Mouse (Mus musculus): ENCODE measurements around the gene Ppp6c. TPM values are rescaled to one million over a fixed set of nuclear protein-coding genes. Genes with fewer than 3 reads are reported as not detected.
"Not testable (repeated sequence)": the region's sequence is repeated elsewhere in the genome, so short reads cannot be mapped to it uniquely, and the experiment has no call there.

The Ppp6c gene
- polyA plus RNA-seq (2015; fragmentation: Nextera tagmentation; extraction: Ambion mirVana) = 49.4 and 55.4 TPM in 2 replicates

GRCm38 (mm10) chr2:39226019-39226640 is at the start of gene Ppp6c:
Gene Ppp6c, minus strand, starts transcription at chr2:39226451.
- no peaks in the 10 kb centered on the region for H3K9me3 ChIP-seq (replicated peaks; ENCODE audit: control insufficient read depth, low read length)
- peak within 1 kb of the TSS; percentile 97 for H3K27ac ChIP-seq (ENCODE audit: low read length)
- no peaks in the 10 kb centered on the region for H3K36me3 ChIP-seq (ENCODE audit: control insufficient read depth, insufficient read depth)
- peak; percentile 98 for ATAC-seq (replicated peaks; ENCODE audit: extremely low read depth, insufficient read depth, low FRiP score)
- H3K9ac ChIP-seq (ENCODE audit: low read length) = peak within 1 kb of the TSS; percentile 94
- H3K27me3 ChIP-seq (ENCODE audit: control insufficient read depth, insufficient read depth, low read length) = no peaks in the 10 kb centered on the region
- WGBS = under 1% methylated on average over 56 of the region's 56 CpGs
- peak within 1 kb of the TSS; percentile 73 for H3K4me2 ChIP-seq (ENCODE audit: low read depth, low read length)
- peaks cover 11% of the 10 kb centered on the region for H3K4me1 ChIP-seq (ENCODE audit: control insufficient read depth, insufficient read depth, low read length)
- peak within 1 kb of the TSS; percentile 89 for H3K4me3 ChIP-seq (ENCODE audit: low read length)

- H3K4me3 ChIP-seq (ENCODE audit: low read length) = no peak overlapping the region
- no peaks in the 10 kb centered on the region for H3K27me3 ChIP-seq (ENCODE audit: control insufficient read depth, insufficient read depth, low read length)
- no peaks in the 10 kb centered on the region for H3K36me3 ChIP-seq (ENCODE audit: control insufficient read depth, insufficient read depth)
- no peaks in the 10 kb centered on the region for H3K4me1 ChIP-seq (ENCODE audit: control insufficient read depth, insufficient read depth, low read length)
- no peak overlapping the region for H3K4me2 ChIP-seq (ENCODE audit: low read depth, low read length)
- H3K9me3 ChIP-seq (replicated peaks; ENCODE audit: control insufficient read depth, low read length) = no peaks in the 10 kb centered on the region; the same call in 1 of the 2 replicates
- H3K9ac ChIP-seq (ENCODE audit: low read length) = no peak overlapping the region
- H3K27ac ChIP-seq (ENCODE audit: low read length) = no peak overlapping the region
- ATAC-seq (replicated peaks; ENCODE audit: extremely low read depth, insufficient read depth, low FRiP score) = no peak
- 46% methylated on average over 3 of the region's 3 CpGs for WGBS
These were observed 42.1 kb upstream of the Ppp6c start for GRCm38 (mm10) chr2:39268357-39268756.

GRCm38 (mm10) chr2:39252275-39252674 is 26.0 kb upstream of the Ppp6c start:
- not testable (repeated sequence) for ATAC-seq (replicated peaks; ENCODE audit: extremely low read depth, insufficient read depth, low FRiP score); H3K9ac ChIP-seq (ENCODE audit: low read length); H3K27ac ChIP-seq (ENCODE audit: low read length); H3K36me3 ChIP-seq (ENCODE audit: control insufficient read depth, insufficient read depth); H3K4me2 ChIP-seq (ENCODE audit: low read depth, low read length); H3K4me3 ChIP-seq (ENCODE audit: low read length); H3K4me1 ChIP-seq (ENCODE audit: control insufficient read depth, insufficient read depth, low read length); H3K9me3 ChIP-seq (replicated peaks; ENCODE audit: control insufficient read depth, low read length); H3K27me3 ChIP-seq (ENCODE audit: control insufficient read depth, insufficient read depth, low read length)
- 86% methylated on average over 11 of the region's 11 CpGs for WGBS

GRCm38 (mm10) chr2:39246862-39247261 is 20.6 kb upstream of the Ppp6c start:
- WGBS = 77% methylated on average over 5 of the region's 11 CpGs
- H3K9me3 ChIP-seq (replicated peaks; ENCODE audit: control insufficient read depth, low read length); H3K27me3 ChIP-seq (ENCODE audit: control insufficient read depth, insufficient read depth, low read length); H3K9ac ChIP-seq (ENCODE audit: low read length); H3K4me1 ChIP-seq (ENCODE audit: control insufficient read depth, insufficient read depth, low read length); H3K27ac ChIP-seq (ENCODE audit: low read length); H3K4me2 ChIP-seq (ENCODE audit: low read depth, low read length); H3K36me3 ChIP-seq (ENCODE audit: control insufficient read depth, insufficient read depth); H3K4me3 ChIP-seq (ENCODE audit: low read length); ATAC-seq (replicated peaks; ENCODE audit: extremely low read depth, insufficient read depth, low FRiP score): not testable (repeated sequence)

DNA sequence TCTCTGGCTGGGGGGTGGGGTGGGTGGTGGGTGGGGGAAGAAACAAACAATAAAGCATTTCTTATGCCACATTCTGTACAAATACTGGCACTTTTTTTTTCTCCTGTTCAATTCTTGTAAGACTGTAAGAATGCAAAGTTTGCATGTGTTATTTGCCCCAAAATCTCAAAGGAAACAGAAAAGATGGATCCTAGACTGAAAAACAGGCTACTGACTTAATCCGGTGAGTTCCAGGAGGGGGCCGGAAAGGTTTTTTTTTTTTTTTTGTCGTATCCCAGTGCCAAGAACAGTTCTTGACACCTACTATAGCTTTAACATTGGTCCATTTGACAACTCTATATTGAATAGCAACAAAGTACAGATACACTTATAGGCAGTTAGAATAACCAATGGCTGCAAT is 480 bp upstream of the Ppp6c start:
- H3K4me1 ChIP-seq (ENCODE audit: control insufficient read depth, insufficient read depth, low read length) = peaks cover 11% of the 10 kb centered on the region
- no peaks in the 10 kb centered on the region for H3K27me3 ChIP-seq (ENCODE audit: control insufficient read depth, insufficient read depth, low read length)
- peak overlapping the region; percentile 73 for H3K4me2 ChIP-seq (ENCODE audit: low read depth, low read length)
- no peaks in the 10 kb centered on the region for H3K36me3 ChIP-seq (ENCODE audit: control insufficient read depth, insufficient read depth)
- no peaks in the 10 kb centered on the region for H3K9me3 ChIP-seq (replicated peaks; ENCODE audit: control insufficient read depth, low read length)
- WGBS = 25% methylated on average over 3 of the region's 3 CpGs
- peak overlapping the region; percentile 97 for H3K27ac ChIP-seq (ENCODE audit: low read length)
- no peak for ATAC-seq (replicated peaks; ENCODE audit: extremely low read depth, insufficient read depth, low FRiP score)
- H3K9ac ChIP-seq (ENCODE audit: low read length) = peak overlapping the region; percentile 68
- H3K4me3 ChIP-seq (ENCODE audit: low read length) = peak overlapping the region; percentile 89

DNA sequence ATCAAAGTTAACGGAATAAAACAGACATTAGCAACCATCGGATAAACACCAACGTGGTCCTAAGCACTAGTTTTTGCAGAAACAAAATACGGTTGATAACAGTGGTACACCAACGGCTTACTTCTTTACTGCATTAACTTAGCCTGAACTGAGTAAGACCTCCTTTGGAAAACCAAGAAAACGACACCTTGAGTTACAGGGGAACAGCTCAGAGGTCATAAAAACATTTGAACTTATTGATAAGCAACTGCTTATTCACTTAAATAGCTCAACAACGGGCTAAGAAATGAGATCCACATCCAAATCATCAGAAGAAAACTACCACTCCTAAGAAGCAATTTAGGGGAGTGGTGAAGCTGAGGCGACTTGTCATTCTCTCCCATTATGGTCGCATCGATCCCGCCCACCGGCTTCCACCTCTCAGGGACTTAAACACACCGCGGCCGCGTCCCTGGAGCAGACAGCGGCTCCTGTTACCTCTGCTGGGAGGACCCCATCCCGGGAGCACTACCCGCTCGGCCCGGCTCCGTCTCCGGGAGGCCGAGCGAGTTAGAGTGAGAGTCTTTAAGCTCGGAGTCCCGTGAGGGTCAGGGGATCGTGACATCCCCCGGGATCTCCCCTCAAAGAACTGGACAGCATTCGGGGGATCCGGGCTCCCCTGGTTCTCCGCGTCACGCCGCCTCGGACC is 776 bp downstream of the Ppp6c start:
- not testable (repeated sequence) for H3K27me3 ChIP-seq (ENCODE audit: control insufficient read depth, insufficient read depth, low read length); H3K9me3 ChIP-seq (replicated peaks; ENCODE audit: control insufficient read depth, low read length); H3K36me3 ChIP-seq (ENCODE audit: control insufficient read depth, insufficient read depth)
- peaks cover 11% of the 10 kb centered on the region for H3K4me1 ChIP-seq (ENCODE audit: control insufficient read depth, insufficient read depth, low read length)
- peak overlapping the region; percentile 71 for H3K4me2 ChIP-seq (ENCODE audit: low read depth, low read length)
- peak; percentile 43 for ATAC-seq (replicated peaks; ENCODE audit: extremely low read depth, insufficient read depth, low FRiP score)
- WGBS = 3% methylated on average over 29 of the region's 36 CpGs
- H3K4me3 ChIP-seq (ENCODE audit: low read length) = peak overlapping the region; percentile 89
- H3K27ac ChIP-seq (ENCODE audit: low read length) = peak overlapping the region; percentile 97
- peak overlapping the region; percentile 94 for H3K9ac ChIP-seq (ENCODE audit: low read length)

GRCm38 (mm10) chr2:39224621-39225020 is 1.6 kb downstream of the Ppp6c start:
- ATAC-seq (replicated peaks; ENCODE audit: extremely low read depth, insufficient read depth, low FRiP score) = no peak
- Histone ChIP-seq H3K4me3 (ENCODE audit: low read length) (peak overlapping the region; percentile 89), H3K9ac (ENCODE audit: low read length) (no peak overlapping the region), H3K36me3 (ENCODE audit: control insufficient read depth, insufficient read depth) (no peaks in the 10 kb centered on the region), H3K4me2 (ENCODE audit: low read depth, low read length) (peak overlapping the region; percentile 71), H3K9me3 (replicated peaks; ENCODE audit: control insufficient read depth, low read length) (no peaks in the 10 kb centered on the region), H3K27me3 (ENCODE audit: control insufficient read depth, insufficient read depth, low read length) (no peaks in the 10 kb centered on the region), H3K4me1 (ENCODE audit: control insufficient read depth, insufficient read depth, low read length) (peaks cover 11% of the 10 kb centered on the region), H3K27ac (ENCODE audit: low read length) (no peak overlapping the region)

- Histone ChIP-seq H3K4me1 (ENCODE audit: control insufficient read depth, insufficient read depth, low read length) (peaks cover 14% of the 10 kb centered on the region), H3K9ac (ENCODE audit: low read length) (no peak overlapping the region), H3K36me3 (ENCODE audit: control insufficient read depth, insufficient read depth) (no peaks in the 10 kb centered on the region), H3K27me3 (ENCODE audit: control insufficient read depth, insufficient read depth, low read length) (no peaks in the 10 kb centered on the region), H3K9me3 (replicated peaks; ENCODE audit: control insufficient read depth, low read length) (no peaks in the 10 kb centered on the region), H3K4me2 (ENCODE audit: low read depth, low read length) (no peak overlapping the region), H3K4me3 (ENCODE audit: low read length) (no peak overlapping the region), H3K27ac (ENCODE audit: low read length) (no peak overlapping the region)
- 92% methylated on average over 6 of the region's 6 CpGs for WGBS
- no peak for ATAC-seq (replicated peaks; ENCODE audit: extremely low read depth, insufficient read depth, low FRiP score)
These were observed 6.2 kb downstream of the Ppp6c start for GRCm38 (mm10) chr2:39220010-39220409.

DNA sequence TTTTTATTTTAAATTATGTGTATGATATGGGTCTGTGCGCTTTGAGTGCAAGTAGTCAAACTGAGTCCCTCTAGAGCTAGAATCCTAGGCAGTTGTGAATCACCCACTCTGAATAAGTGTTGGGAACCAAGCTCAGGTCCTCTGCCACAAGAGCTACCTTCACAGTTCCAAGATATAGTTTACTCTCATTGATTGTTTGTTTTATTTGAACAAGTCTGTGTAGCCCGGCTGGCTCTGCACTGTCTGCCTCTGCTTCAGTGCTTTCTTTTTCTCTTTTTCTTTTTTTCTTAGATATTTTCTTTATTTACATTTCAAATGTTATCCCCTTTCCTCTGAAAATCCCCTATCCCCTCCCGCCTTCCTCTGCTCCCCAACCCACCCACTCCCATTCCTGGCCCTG is 7.2 kb downstream of the Ppp6c start:
- Histone ChIP-seq H3K9me3 (replicated peaks; ENCODE audit: control insufficient read depth, low read length) (no peaks in the 10 kb centered on the region), H3K27ac (ENCODE audit: low read length) (no peak overlapping the region), H3K36me3 (ENCODE audit: control insufficient read depth, insufficient read depth) (no peaks in the 10 kb centered on the region), H3K27me3 (ENCODE audit: control insufficient read depth, insufficient read depth, low read length) (no peaks in the 10 kb centered on the region), H3K4me1 (ENCODE audit: control insufficient read depth, insufficient read depth, low read length) (peaks cover 8% of the 10 kb centered on the region; the same call in 1 of the 2 replicates), H3K9ac (ENCODE audit: low read length) (no peak overlapping the region), H3K4me2 (ENCODE audit: low read depth, low read length) (no peak overlapping the region), H3K4me3 (ENCODE audit: low read length) (no peak overlapping the region)
- 88% methylated on average over 3 of the region's 3 CpGs for WGBS
- ATAC-seq (replicated peaks; ENCODE audit: extremely low read depth, insufficient read depth, low FRiP score) = no peak
